Mouse (Mus musculus) small intestine, adult 2 months (tissue): ENCODE measurements at regions not wholly inside any gene's neighbourhood (a gene's known extent, or its start where the extent isn't known, plus 50 kb on each side); places are given as distances from the start of the nearest gene placed in this dataset.

Experiments used
- CTCF ChIP-seq: fragments of 200-500 bp; IDR thresholded peaks from 2 replicates; pipeline ENCODE4 v1.5.1; 2012; ENCODE audit warnings: low read depth, mild to moderate bottlenecking, control low read depth, inconsistent platforms, low read length, moderate library complexity, mixed read lengths; ENCODE audit not compliant: insufficient replicate concordance, insufficient read length; ENCODE audit errors: extremely low read depth
- POLR2A ChIP-seq: fragments of 200-500 bp; IDR thresholded peaks from 2 replicates; pipeline ENCODE4 v1.6.1; 2012; ENCODE audit warnings: low read depth, mild to moderate bottlenecking, control low read depth, inconsistent platforms, low read length, moderate library complexity

DNA sequence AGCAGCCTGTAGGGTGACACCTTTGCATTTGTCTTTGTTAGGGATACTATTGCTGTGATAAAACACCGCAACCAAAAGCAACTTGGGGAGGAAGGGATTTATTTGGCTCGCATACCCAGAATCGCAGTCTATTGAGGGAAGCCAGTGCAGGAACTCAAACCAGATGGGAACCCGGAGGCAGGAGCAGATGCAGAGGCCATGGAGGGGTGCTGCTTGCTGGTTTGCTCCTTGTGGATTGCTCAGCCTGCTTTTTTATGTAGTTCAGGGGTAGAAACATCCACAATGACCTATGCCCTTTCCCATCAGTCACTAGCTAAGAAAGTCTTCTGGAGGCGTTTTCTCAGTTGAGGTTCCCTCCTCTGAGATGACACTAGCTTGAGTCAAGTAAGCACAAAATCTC is 133.9 kb downstream of the Irx2 start:
- no peak for TF ChIP-seq CTCF
- no peak for TF ChIP-seq POLR2A
